Mouse (Mus musculus) stomach, postnatal 0 days (tissue): ENCODE measurements around the gene Kremen1.

Experiments used
- CTCF ChIP-seq: IDR thresholded peaks from 2 replicates; pipeline ENCODE4 v1.5.1; 2016; ENCODE audit warnings: antibody characterized with exemption, low read depth, mild to moderate bottlenecking, moderate library complexity
- EP300 ChIP-seq: optimal IDR thresholded peaks from 2 replicates; pipeline ENCODE3; 2016; ENCODE audit warnings: antibody characterized with exemption

DNA sequence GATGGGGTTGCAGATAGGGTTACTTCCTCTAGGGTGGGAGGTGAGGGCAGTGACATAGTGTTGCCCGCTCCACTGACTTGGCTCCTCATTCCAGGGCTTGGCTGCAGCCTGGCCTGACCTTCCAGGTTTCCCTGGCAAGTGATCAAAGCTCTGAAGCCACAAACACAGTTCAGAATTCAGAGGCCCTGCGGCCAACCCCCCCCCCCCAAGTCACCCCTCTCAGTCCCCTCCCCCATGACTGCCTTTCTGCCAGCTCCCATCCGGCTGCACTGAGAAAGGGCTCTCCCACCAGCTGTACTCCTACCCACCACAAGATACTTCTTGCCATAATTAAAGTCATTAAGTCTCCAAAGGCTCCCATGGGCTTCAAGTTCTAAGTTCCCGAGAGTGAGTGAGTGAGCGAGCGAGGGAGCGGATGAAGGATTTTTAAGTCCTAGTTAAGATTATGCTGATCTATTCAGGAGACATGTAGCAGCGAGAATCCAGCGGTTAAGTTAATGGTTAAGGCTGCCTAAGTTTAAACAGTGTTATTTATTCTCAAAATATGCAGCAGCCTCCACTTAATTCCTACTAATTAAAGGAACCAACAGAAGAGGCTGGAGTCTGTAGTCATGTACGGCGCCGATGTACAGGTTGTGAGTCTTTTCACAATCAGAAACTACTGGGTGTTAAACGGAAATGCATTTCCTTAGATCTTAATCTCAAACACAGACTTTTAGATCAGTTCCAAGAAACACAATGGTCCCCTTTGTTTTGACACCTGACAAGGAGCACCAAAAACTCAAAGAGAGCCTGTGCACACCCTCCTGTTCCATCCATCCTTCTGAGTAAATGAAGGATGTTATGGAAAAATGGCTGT lies 36.0 kb upstream of the Kremen1 start:
- TF ChIP-seq CTCF (no peak), EP300 (no peak)
